Mouse (Mus musculus) limb, embryonic 14.5 days (tissue): ENCODE results near the gene Grik4. TPM values are rescaled to one million over a fixed set of nuclear protein-coding genes. Genes with fewer than 3 reads are reported as not detected.

Source experiments
- ATAC-seq: fragments of 200-750 bp; cut with Nextera tagmentation; 2 replicates; pipeline ENCODE4 v1.8.0; 2017; ENCODE audit warnings: low read depth, moderate number of reproducible peaks, moderate TSS enrichment; ENCODE audit not compliant: low FRiP score
- DNase-seq: peaks from one replicate; pipeline ENCODE4 v3.0.0-alpha.2; 2015; ENCODE audit warnings: low spot score
- H3K27ac ChIP-seq: fragments of 300-500 bp; sonication (generic); replicated peaks from 2 replicates; pipeline ENCODE4 v1.5.1; 2014; ENCODE audit warnings: low read depth, mild to moderate bottlenecking, low read length, moderate library complexity, mixed read lengths
- H3K27me3 ChIP-seq: fragments of 300-500 bp; sonication (generic); 2 replicates; pipeline ENCODE4 v1.6.1; 2014; ENCODE audit warnings: low read length, mixed read lengths; ENCODE audit not compliant: control insufficient read depth, insufficient read depth
- H3K36me3 ChIP-seq: fragments of 300-500 bp; sonication (generic); 2 replicates; pipeline ENCODE4 v1.6.1; 2014; ENCODE audit warnings: mild to moderate bottlenecking, low read length, moderate library complexity, mixed read lengths; ENCODE audit not compliant: control insufficient read depth, insufficient read depth
- H3K4me1 ChIP-seq: fragments of 300-500 bp; sonication (generic); 2 replicates; pipeline ENCODE4 v1.6.1; 2014; ENCODE audit warnings: antibody characterized with exemption, low read length, mixed read lengths; ENCODE audit not compliant: control insufficient read depth, insufficient read depth
- H3K4me2 ChIP-seq: fragments of 300-500 bp; sonication (generic); replicated peaks from 2 replicates; pipeline ENCODE4 v1.6.1; 2014; ENCODE audit warnings: low read depth, mild to moderate bottlenecking, low read length, moderate library complexity; ENCODE audit not compliant: severe bottlenecking
- H3K4me3 ChIP-seq: fragments of 300-500 bp; sonication (generic); replicated peaks from 2 replicates; pipeline ENCODE4 v1.5.1; 2014; ENCODE audit warnings: low read length
- H3K9ac ChIP-seq: fragments of 300-500 bp; sonication (generic); 2 replicates; pipeline ENCODE4 v1.6.1; 2014; ENCODE audit warnings: mild to moderate bottlenecking, low read depth, low read length, moderate library complexity; ENCODE audit not compliant: severe bottlenecking
- H3K9me3 ChIP-seq: fragments of 300-500 bp; sonication (generic); 2 replicates; pipeline ENCODE4 v1.6.1; 2016; ENCODE audit warnings: low read length; ENCODE audit not compliant: control insufficient read depth
- POLR2A ChIP-seq: fragments of 200-500 bp; IDR thresholded peaks from 2 replicates; pipeline ENCODE4 v1.8.0; 2012; ENCODE audit warnings: inconsistent platforms, mild to moderate bottlenecking, moderate library complexity, borderline replicate concordance; ENCODE audit not compliant: insufficient read depth, insufficient read length; ENCODE audit errors: extremely low read depth
- WGBS: fragments of 180-500 bp; shearing (Covaris S2); extraction: QIAGEN DNeasy Blood & Tissue Kit; methylation state at CpG from one replicate; pipeline ENCODE4 v1.1.7; 2014; 5-methylcytosine and 5-hydroxymethylcytosine counted together
- polyA plus RNA-seq, 2 experiments: library from polyadenylated mRNA; depleted of rRNA in 1 of 2; stranded (reverse) in 1 of 2; unstranded in 1 of 2; fragments of >200 nt; fragmentation: Nextera tagmentation in 1 of 2; extraction: Ambion mirVana in 1 of 2; gene quantifications; 2 replicates each; pipeline versions ENCODE4 v1.2.1 to v1.2.3; 2012 to 2014

Gene Grik4
- polyA plus RNA-seq, 2 experiments: 0.85 to 2.4 TPM

GRCm38 (mm10) chr9:42614409-42614808, 329.9 kb downstream of the Grik4 start:
- Histone ChIP-seq H3K36me3 (no peaks in the 10 kb centered on the region), H3K27me3 (no peaks in the 10 kb centered on the region), H3K9me3 (no peaks in the 10 kb centered on the region), H3K4me3 (no peak overlapping the region), H3K9ac (no peak overlapping the region), H3K27ac (no peak overlapping the region), H3K4me2 (no peak overlapping the region), H3K4me1 (peaks cover 4% of the 10 kb centered on the region)
- TF ChIP-seq POLR2A: no peak
- no peak for DNase-seq
- ATAC-seq: no peak
- WGBS: 48% methylated on average over 10 of the region's 10 CpGs

- Histone ChIP-seq H3K9me3 (no peaks in the 10 kb centered on the region), H3K9ac (no peak overlapping the region), H3K4me1 (peaks cover 4% of the 10 kb centered on the region), H3K36me3 (no peaks in the 10 kb centered on the region), H3K27me3 (no peaks in the 10 kb centered on the region), H3K27ac (no peak overlapping the region), H3K4me2 (no peak overlapping the region), H3K4me3 (no peak overlapping the region)
- no peak for TF ChIP-seq POLR2A
- DNase-seq (no peak), ATAC-seq (no peak)
- 22% methylated on average over 6 of the region's 6 CpGs for WGBS
Observed at GRCm38 (mm10) chr9:42613827-42614226, 330.5 kb downstream of the Grik4 start.

DNA sequence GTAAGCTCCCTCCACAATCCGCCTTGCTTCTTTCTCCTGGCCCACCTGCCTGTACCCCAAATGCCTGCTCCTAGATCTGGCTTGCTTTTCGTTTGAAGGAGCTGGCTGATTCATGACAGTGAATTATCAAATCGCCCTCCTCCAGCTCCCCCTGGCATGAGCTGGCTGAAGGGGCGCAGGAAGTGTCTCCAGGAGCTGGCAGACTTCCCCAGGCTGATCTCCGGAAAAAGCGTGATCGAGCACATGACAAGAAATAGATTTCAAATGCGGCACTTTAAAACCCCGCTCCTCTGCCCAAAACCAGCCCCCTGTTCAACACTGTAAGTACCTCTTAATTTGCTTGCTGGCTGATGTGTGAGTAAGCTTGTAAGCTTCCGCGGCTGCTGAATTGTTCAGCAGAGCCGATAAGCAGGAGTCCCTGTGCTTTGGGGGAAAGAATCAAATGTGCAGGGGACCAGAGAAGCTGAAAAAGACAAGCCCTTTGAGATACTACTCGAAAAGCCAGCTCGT, 331.8 kb downstream of the Grik4 start:
- Histone ChIP-seq H3K9me3 (no peaks in the 10 kb centered on the region), H3K36me3 (no peaks in the 10 kb centered on the region), H3K4me2 (no peak overlapping the region), H3K9ac (no peak overlapping the region), H3K27ac (no peak overlapping the region), H3K27me3 (no peaks in the 10 kb centered on the region), H3K4me3 (no peak overlapping the region), H3K4me1 (peaks cover 4% of the 10 kb centered on the region)
- ATAC-seq (no peak), DNase-seq (no peak)
- no peak for TF ChIP-seq POLR2A
- WGBS: 66% methylated on average over 14 of the region's 14 CpGs

- H3K27me3 ChIP-seq: no peaks in the 10 kb centered on the region
- H3K27ac ChIP-seq: no peak overlapping the region
- DNase-seq (no peak), ATAC-seq (no peak)
- no peak for TF ChIP-seq POLR2A
- no peak overlapping the region for H3K4me3 ChIP-seq
- no peak overlapping the region for H3K9ac ChIP-seq
- H3K4me2 ChIP-seq: no peak overlapping the region
- H3K36me3 ChIP-seq: no peaks in the 10 kb centered on the region
- 24% methylated on average over 3 of the region's 3 CpGs for WGBS
- H3K4me1 ChIP-seq: no peaks in the 10 kb centered on the region
- no peaks in the 10 kb centered on the region for H3K9me3 ChIP-seq
Observed at GRCm38 (mm10) chr9:42601445-42601844, 342.8 kb downstream of the Grik4 start.

GRCm38 (mm10) chr9:42597525-42597924, 346.8 kb downstream of the Grik4 start:
- Histone ChIP-seq H3K9me3 (no peaks in the 10 kb centered on the region), H3K9ac (no peak overlapping the region), H3K36me3 (no peaks in the 10 kb centered on the region), H3K4me1 (no peaks in the 10 kb centered on the region), H3K27me3 (no peaks in the 10 kb centered on the region), H3K4me3 (no peak overlapping the region), H3K4me2 (no peak overlapping the region), H3K27ac (no peak overlapping the region)
- no peak for ATAC-seq
- 73% methylated on average over 9 of the region's 9 CpGs for WGBS
- TF ChIP-seq POLR2A: no peak
- DNase-seq: no peak

DNA sequence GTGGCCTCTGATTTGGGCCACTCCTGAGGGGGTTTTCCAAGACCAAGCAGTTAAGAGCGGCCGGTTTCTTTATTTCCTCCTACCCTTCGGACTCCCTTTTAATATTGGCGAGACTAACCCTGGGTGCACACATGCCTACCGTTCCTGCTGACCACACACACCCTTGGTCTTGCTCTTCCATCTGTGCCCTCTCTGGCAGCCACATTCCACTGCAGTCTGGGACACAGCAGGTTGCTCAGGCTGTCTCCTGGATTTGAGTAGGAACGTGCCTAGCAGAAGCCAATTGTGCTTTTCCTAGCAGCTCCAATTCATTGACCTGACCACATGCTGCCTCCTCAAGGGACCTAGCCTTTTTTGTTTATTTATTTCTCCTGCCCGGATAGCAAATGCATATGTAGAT, 365.8 kb downstream of the Grik4 start:
- no peak overlapping the region for H3K4me2 ChIP-seq
- ATAC-seq (no peak), DNase-seq (no peak)
- no peaks in the 10 kb centered on the region for H3K27me3 ChIP-seq
- no peaks in the 10 kb centered on the region for H3K4me1 ChIP-seq
- no peaks in the 10 kb centered on the region for H3K9me3 ChIP-seq
- H3K36me3 ChIP-seq: no peaks in the 10 kb centered on the region
- H3K9ac ChIP-seq: no peak overlapping the region
- no peak for TF ChIP-seq POLR2A
- 72% methylated on average over 7 of the region's 7 CpGs for WGBS
- no peak overlapping the region for H3K27ac ChIP-seq
- H3K4me3 ChIP-seq: no peak overlapping the region
